Mouse (Mus musculus) brain, adult 2 months (tissue): Measurements from ENCODE around the gene Ccnb1ip1.
A peak's percentile ranks its signal among the peaks of the same experiment; 100 is the strongest.
"Not testable (repeated sequence)": the region's sequence is repeated elsewhere in the genome, so short reads cannot be mapped to it uniquely, and the experiment has no call there.

ENCODE experiments used
- DNase-seq: peaks from one replicate; pipeline ENCODE4 v3.0.0; 2011; ENCODE audit warnings: low read depth, low spot score

The Ccnb1ip1 gene

GRCm38 (mm10) chr14:50807487-50808072 is at the start of gene Ccnb1ip1, which contains the start of gene Parp2:
Gene Ccnb1ip1, minus strand, starts transcription at chr14:50807732.
Gene Parp2, plus strand, starts transcription at chr14:50807841.
- DNase-seq: peak; percentile 99

- no peak for DNase-seq
These were observed 48.3 kb upstream of the Ccnb1ip1 start for GRCm38 (mm10) chr14:50855788-50856187.

GRCm38 (mm10) chr14:50837236-50837635 is 29.7 kb upstream of the Ccnb1ip1 start:
- no peak for DNase-seq

GRCm38 (mm10) chr14:50834435-50834834 is 26.9 kb upstream of the Ccnb1ip1 start:
- peak; percentile 13 for DNase-seq

- peak; percentile 73 for DNase-seq
These were observed 26.4 kb upstream of the Ccnb1ip1 start for GRCm38 (mm10) chr14:50833964-50834363.

- no peak for DNase-seq
These were observed 22.3 kb upstream of the Ccnb1ip1 start for GRCm38 (mm10) chr14:50829878-50830277.

GRCm38 (mm10) chr14:50826579-50826978 is 19.0 kb upstream of the Ccnb1ip1 start:
- peak; percentile 66 for DNase-seq

GRCm38 (mm10) chr14:50824219-50824618 is 16.7 kb upstream of the Ccnb1ip1 start:
- peak; percentile 20 for DNase-seq

GRCm38 (mm10) chr14:50823240-50823639 is 15.7 kb upstream of the Ccnb1ip1 start:
- DNase-seq: no peak

- DNase-seq: no peak
These were observed 5.5 kb upstream of the Ccnb1ip1 start for GRCm38 (mm10) chr14:50813060-50813459.

- not testable (repeated sequence) for DNase-seq
These were observed 1.1 kb downstream of the Ccnb1ip1 start for GRCm38 (mm10) chr14:50806469-50806868.

- DNase-seq: peak; percentile 16
These were observed 2.8 kb downstream of the Ccnb1ip1 start for GRCm38 (mm10) chr14:50804683-50805082.

GRCm38 (mm10) chr14:50802843-50803562 is 4.5 kb downstream of the Ccnb1ip1 start:
- DNase-seq: peak; percentile 51

GRCm38 (mm10) chr14:50802441-50802840 is 5.1 kb downstream of the Ccnb1ip1 start:
- DNase-seq: no peak

GRCm38 (mm10) chr14:50799502-50800259 is 7.9 kb downstream of the Ccnb1ip1 start:
- peak; percentile 80 for DNase-seq

GRCm38 (mm10) chr14:50798512-50798911 is 9.0 kb downstream of the Ccnb1ip1 start:
- no peak for DNase-seq

GRCm38 (mm10) chr14:50796464-50796863 is 11.1 kb downstream of the Ccnb1ip1 start:
- DNase-seq: no peak

GRCm38 (mm10) chr14:50795965-50796364 is 11.6 kb downstream of the Ccnb1ip1 start:
- DNase-seq: no peak

GRCm38 (mm10) chr14:50795261-50795935 is 12.1 kb downstream of the Ccnb1ip1 start:
- no peak for DNase-seq

- DNase-seq: peak; percentile 24
These were observed 19.4 kb downstream of the Ccnb1ip1 start for GRCm38 (mm10) chr14:50788157-50788556.

GRCm38 (mm10) chr14:50785251-50785637 is 22.3 kb downstream of the Ccnb1ip1 start, which contains the start of gene Ttc5:
Gene Ttc5, minus strand, starts transcription at chr14:50785519.
- peak; percentile 96 for DNase-seq
